Mouse (Mus musculus): Measurements from ENCODE around the gene Zfc3h1. TPM values are rescaled to one million over a fixed set of nuclear protein-coding genes. Genes with fewer than 3 reads are reported as not detected.

Gene Zfc3h1
- total and polyA plus RNA-seq, 3 experiments: 13.3 to 13.7 (median 13.3) TPM

DNA sequence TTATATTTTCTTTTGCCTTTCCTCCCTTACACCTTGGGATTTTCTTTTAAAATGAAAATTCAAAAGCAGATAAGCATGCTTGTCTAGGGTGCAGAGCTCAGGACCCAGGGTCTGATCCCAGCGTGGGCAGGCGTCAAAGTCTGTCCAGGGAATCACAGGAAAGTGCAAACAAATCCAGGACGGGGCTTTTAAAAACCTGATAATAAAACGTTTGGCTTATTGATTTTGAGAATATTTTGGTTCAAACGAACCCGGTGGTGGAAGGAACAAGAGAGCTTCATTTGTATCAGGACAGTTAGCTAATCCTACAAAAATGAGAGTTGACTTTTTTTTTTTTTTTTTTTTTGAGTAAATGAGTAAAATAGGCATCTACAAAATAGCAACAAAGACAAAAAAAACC, 36.6 kb upstream of the Zfc3h1 start:
- H3K9ac ChIP-seq (ENCODE audit: low read depth, low read length): no peak overlapping the region
- H3K27ac ChIP-seq: no peak overlapping the region
- DNase-seq: no peak
- H3K4me1 ChIP-seq (ENCODE audit: control insufficient read depth, insufficient read depth, low read length): no peaks in the 10 kb centered on the region
- H3K36me3 ChIP-seq (ENCODE audit: control insufficient read depth, insufficient read depth, low read length): no peaks in the 10 kb centered on the region
- intact Hi-C loops (cut with DNase I): no loop called here
- 74% methylated on average over 6 of the region's 6 CpGs for WGBS
- H3K79me2 ChIP-seq (replicated peaks; ENCODE audit: control insufficient read depth, insufficient read depth, low read length): no peaks in the 10 kb centered on the region
- H3K4me3 ChIP-seq: no peak overlapping the region
- TF ChIP-seq POLR2A (IDR thresholded peaks at IDR 0.05; ENCODE audit: insufficient read depth, low read depth, low read length): no peak
- no peak for TF ChIP-seq CTCF (IDR thresholded peaks at IDR 0.05)
- TF ChIP-seq EP300 (IDR thresholded peaks at IDR 0.05; ENCODE audit: insufficient read depth, low read depth, low read length): no peak
- no peaks in the 10 kb centered on the region for H3K27me3 ChIP-seq (ENCODE audit: control insufficient read depth, insufficient read depth, low read length)

DNA sequence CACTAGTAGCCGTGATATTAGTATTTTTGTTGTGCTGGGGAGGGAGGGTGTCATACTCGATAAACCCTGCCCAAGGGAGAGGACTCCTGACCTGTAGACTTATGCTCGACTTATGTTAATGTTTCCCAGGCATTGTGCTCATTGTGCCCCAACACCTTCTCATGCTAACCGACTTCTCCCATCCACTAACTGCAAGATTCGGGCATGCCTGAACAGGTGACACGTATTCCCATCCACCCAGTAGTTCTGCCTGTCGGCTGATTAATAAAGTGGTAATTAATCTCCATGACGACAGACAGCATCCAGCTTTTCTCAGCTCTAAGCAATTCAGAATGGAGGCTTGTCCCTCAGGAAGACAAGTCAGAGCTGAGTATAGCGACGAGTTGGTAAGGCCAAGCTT, 35.7 kb upstream of the Zfc3h1 start:
- TF ChIP-seq CTCF (IDR thresholded peaks at IDR 0.05): no peak
- no peak for DNase-seq
- intact Hi-C loops (cut with DNase I): no loop called here

DNA sequence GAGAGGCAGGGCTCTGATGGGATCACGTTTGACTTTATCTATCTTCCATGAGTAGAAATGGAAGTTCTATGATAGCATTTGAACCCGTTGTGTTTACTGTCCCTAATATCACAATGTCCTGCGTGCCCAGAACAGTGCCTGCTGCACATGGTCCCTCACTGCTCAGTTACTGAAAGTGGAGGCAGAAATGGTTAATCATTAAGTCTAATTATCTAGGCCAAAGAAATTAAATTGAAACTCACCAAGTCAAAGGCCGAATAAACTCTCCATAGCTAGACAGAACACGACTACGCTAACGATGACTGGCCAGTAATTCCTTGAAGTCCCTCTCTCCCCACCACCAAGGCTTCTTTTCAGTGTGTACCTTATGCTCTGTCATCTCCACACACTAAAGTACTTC, 35.2 kb upstream of the Zfc3h1 start:
- WGBS: 86% methylated on average over 7 of the region's 7 CpGs
- no peaks in the 10 kb centered on the region for H3K79me2 ChIP-seq (replicated peaks; ENCODE audit: control insufficient read depth, insufficient read depth, low read length)
- no peaks in the 10 kb centered on the region for H3K4me1 ChIP-seq (ENCODE audit: control insufficient read depth, insufficient read depth, low read length)
- TF ChIP-seq EP300 (IDR thresholded peaks at IDR 0.05; ENCODE audit: insufficient read depth, low read depth, low read length) (no peak), POLR2A (IDR thresholded peaks at IDR 0.05; ENCODE audit: insufficient read depth, low read depth, low read length) (no peak), CTCF (IDR thresholded peaks at IDR 0.05) (no peak)
- H3K9ac ChIP-seq (ENCODE audit: low read depth, low read length): no peak overlapping the region
- no peaks in the 10 kb centered on the region for H3K27me3 ChIP-seq (ENCODE audit: control insufficient read depth, insufficient read depth, low read length)
- DNase-seq: no peak
- H3K27ac ChIP-seq: no peak overlapping the region
- no peaks in the 10 kb centered on the region for H3K36me3 ChIP-seq (ENCODE audit: control insufficient read depth, insufficient read depth, low read length)
- H3K4me3 ChIP-seq: no peak overlapping the region
- intact Hi-C loops (cut with DNase I): no loop called here

More for the DNA sequence above, 35.7 kb upstream of the Zfc3h1 start:
- H3K79me2 ChIP-seq (replicated peaks; ENCODE audit: control insufficient read depth, insufficient read depth, low read length): no peaks in the 10 kb centered on the region
- 88% methylated on average over 10 of the region's 10 CpGs for whole genome bisulfite sequencing
- no peaks in the 10 kb centered on the region for H3K27me3 ChIP-seq (ENCODE audit: control insufficient read depth, insufficient read depth, low read length)
- no peaks in the 10 kb centered on the region for H3K4me1 ChIP-seq (ENCODE audit: control insufficient read depth, insufficient read depth, low read length)
- no peak overlapping the region for H3K27ac ChIP-seq
- H3K4me3 ChIP-seq: no peak overlapping the region
- H3K36me3 ChIP-seq (ENCODE audit: control insufficient read depth, insufficient read depth, low read length): no peaks in the 10 kb centered on the region
- H3K9ac ChIP-seq (ENCODE audit: low read depth, low read length): no peak overlapping the region

DNA sequence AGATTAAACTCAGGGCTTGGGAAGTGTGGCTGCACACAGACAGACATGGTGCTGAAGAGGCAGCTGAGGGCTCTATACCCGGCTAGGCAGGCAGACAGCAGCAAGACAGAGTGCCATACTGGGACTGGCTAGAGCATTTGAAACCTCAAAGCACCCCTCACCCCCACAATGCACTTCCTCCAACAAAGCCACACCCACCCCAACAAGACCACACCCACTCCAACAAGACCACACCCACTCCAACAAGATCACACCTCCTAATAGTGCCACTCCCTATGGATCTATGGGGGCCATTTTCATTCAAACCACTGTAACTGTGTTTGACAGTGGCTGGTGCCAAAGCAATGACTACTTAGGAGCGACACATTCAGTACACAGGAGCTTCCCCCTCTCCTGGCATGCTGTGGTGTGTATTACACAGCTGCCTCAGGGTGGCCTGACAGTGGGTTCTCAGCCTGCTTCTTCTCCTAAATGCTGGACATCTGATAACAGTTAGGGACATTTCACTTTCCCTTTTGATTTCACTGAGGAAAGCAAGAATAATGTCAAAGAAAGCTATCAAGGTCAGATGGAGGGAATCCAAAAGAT, 33.9 kb upstream of the Zfc3h1 start:
- Histone ChIP-seq H3K4me3 (no peak overlapping the region), H3K27ac (no peak overlapping the region), H3K4me1 (ENCODE audit: control insufficient read depth, insufficient read depth, low read length) (no peaks in the 10 kb centered on the region), H3K36me3 (ENCODE audit: control insufficient read depth, insufficient read depth, low read length) (no peaks in the 10 kb centered on the region), H3K27me3 (ENCODE audit: control insufficient read depth, insufficient read depth, low read length) (no peaks in the 10 kb centered on the region), H3K9ac (ENCODE audit: low read depth, low read length) (no peak overlapping the region), H3K79me2 (replicated peaks; ENCODE audit: control insufficient read depth, insufficient read depth, low read length) (no peaks in the 10 kb centered on the region)
- intact Hi-C loops (cut with DNase I): no loop called here
- no peak for DNase-seq
- 80% methylated on average over 2 of the region's 2 CpGs for WGBS
- TF ChIP-seq POLR2A (IDR thresholded peaks at IDR 0.05; ENCODE audit: insufficient read depth, low read depth, low read length) (no peak), CTCF (IDR thresholded peaks at IDR 0.05) (no peak), EP300 (IDR thresholded peaks at IDR 0.05; ENCODE audit: insufficient read depth, low read depth, low read length) (no peak)

DNA sequence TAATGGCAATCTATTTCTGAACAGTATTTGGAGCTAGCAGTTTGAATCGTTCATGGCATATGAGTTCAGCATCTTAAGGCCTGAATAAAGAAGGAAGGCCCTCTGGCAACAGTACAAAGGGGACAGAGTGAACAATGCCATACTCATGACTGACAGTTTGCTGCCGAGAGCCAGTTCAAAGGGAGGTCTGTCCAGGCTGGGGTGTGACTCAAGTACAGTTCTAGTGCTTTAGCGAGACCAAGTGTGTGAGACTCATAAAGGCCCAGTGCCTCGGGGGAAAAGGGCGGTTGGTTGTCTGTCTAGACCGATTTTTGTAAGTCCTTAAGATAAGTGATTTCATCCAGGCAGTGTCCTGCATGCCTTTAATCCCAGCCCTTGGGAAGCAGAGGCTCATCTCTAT, 30.2 kb upstream of the Zfc3h1 start:
- no peak for DNase-seq
- Histone ChIP-seq H3K27ac (no peak overlapping the region), H3K79me2 (replicated peaks; ENCODE audit: control insufficient read depth, insufficient read depth, low read length) (no peaks in the 10 kb centered on the region), H3K4me1 (ENCODE audit: control insufficient read depth, insufficient read depth, low read length) (no peaks in the 10 kb centered on the region), H3K36me3 (ENCODE audit: control insufficient read depth, insufficient read depth, low read length) (no peaks in the 10 kb centered on the region), H3K9ac (ENCODE audit: low read depth, low read length) (no peak overlapping the region), H3K4me3 (no peak overlapping the region), H3K27me3 (ENCODE audit: control insufficient read depth, insufficient read depth, low read length) (no peaks in the 10 kb centered on the region)
- intact Hi-C loops (cut with DNase I): no loop called here
- TF ChIP-seq POLR2A (IDR thresholded peaks at IDR 0.05; ENCODE audit: insufficient read depth, low read depth, low read length) (no peak), CTCF (IDR thresholded peaks at IDR 0.05) (no peak)
- WGBS: 64% methylated on average over 6 of the region's 6 CpGs

DNA sequence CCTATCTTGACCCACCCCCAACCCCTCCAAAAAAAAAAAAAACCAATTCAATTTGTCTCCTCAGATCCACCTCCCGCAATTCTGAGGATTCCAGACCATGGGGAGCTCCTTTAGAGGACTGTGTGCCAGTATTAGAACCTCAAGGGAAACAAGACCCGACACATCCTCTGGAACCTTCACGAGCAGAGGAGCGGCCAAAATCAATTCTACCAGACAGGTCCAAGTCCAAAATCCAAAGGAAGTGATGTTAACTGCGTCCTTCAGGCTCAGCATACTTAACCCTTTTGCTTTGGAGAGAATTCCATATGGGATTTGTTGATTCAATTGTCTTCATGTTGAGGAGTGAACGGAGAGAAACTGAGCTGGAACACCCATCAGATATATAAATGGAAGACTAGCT, 29.7 kb upstream of the Zfc3h1 start:
- Histone ChIP-seq H3K27ac (no peak overlapping the region), H3K9ac (ENCODE audit: low read depth, low read length) (no peak overlapping the region), H3K4me1 (ENCODE audit: control insufficient read depth, insufficient read depth, low read length) (no peaks in the 10 kb centered on the region), H3K36me3 (ENCODE audit: control insufficient read depth, insufficient read depth, low read length) (no peaks in the 10 kb centered on the region), H3K4me3 (no peak overlapping the region), H3K27me3 (ENCODE audit: control insufficient read depth, insufficient read depth, low read length) (no peaks in the 10 kb centered on the region), H3K79me2 (replicated peaks; ENCODE audit: control insufficient read depth, insufficient read depth, low read length) (no peaks in the 10 kb centered on the region)
- intact Hi-C loops (cut with DNase I): no loop called here
- WGBS: 61% methylated on average over 6 of the region's 6 CpGs
- DNase-seq: no peak
- no peak for TF ChIP-seq POLR2A (IDR thresholded peaks at IDR 0.05; ENCODE audit: insufficient read depth, low read depth, low read length)
- TF ChIP-seq EP300 (IDR thresholded peaks at IDR 0.05; ENCODE audit: insufficient read depth, low read depth, low read length): no peak
- TF ChIP-seq CTCF (IDR thresholded peaks at IDR 0.05): no peak
